Mouse (Mus musculus): Measurements from ENCODE around the gene Rbm47. TPM values are rescaled to one million over a fixed set of nuclear protein-coding genes. Genes with fewer than 3 reads are reported as not detected.
"Not testable (repeated sequence)": the region's sequence is repeated elsewhere in the genome, so short reads cannot be mapped to it uniquely, and the experiment has no call there.

Rbm47 gene
- polyA plus RNA-seq, 1 experiment from 2014 or later: 2.0 TPM

DNA sequence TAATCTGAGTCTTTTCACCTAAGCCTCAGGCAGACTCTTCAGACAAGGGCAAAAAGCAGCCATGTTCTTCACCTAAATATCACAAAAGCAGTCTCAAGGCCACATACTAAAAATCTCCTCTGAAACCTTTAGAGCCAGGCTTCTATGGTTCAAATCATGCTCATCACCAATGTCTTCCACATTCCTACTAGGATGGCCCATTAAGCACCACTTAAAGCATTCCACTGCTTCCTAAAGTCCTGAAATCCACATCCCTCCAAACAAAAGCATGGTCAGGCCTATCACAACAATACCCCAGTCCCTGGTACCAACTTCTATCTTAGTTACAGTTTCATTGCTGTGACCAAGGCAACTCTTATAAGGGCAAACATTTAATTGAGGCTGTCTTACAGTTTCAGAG lies 175.1 kb downstream of the Rbm47 start:
- Histone ChIP-seq H3K27me3 (replicated peaks; ENCODE audit: control insufficient read depth, insufficient read depth, low read length) (no peaks in the 10 kb centered on the region), H3K9me3 (ENCODE audit: control insufficient read depth, low read length) (no peaks in the 10 kb centered on the region), H3K4me1 (replicated peaks; ENCODE audit: control insufficient read depth, insufficient read depth, low read length) (no peaks in the 10 kb centered on the region), H3K36me3 (ENCODE audit: control insufficient read depth, insufficient read depth) (no peaks in the 10 kb centered on the region), H3K9ac (replicated peaks; ENCODE audit: low read depth, low read length) (no peak overlapping the region), H3K4me3 (replicated peaks; ENCODE audit: low read length) (no peak overlapping the region), H3K4me2 (ENCODE audit: low read length) (no peak overlapping the region), H3K27ac (ENCODE audit: low read length) (no peak overlapping the region)
- no peak for ATAC-seq

DNA sequence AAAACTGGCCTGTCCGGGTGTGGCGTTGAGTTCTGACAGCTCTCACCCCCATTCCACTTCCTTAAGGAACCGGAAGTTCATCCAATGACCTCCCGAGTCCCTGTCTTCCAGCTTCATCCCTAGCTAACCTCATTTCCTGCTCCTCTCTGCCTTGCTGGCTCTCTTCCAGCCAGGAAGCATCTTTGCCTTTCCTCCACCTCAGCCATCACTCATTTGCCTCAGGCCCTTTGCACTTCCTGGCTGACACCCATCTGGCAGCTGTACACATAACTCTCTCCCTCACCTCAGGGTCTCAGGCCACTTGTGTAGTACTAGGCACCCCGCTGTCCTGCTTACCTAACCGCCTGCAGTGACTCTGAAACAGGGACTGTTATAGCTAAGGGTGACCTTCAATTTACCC lies 178.3 kb downstream of the Rbm47 start:
- no peaks in the 10 kb centered on the region for H3K9me3 ChIP-seq (ENCODE audit: control insufficient read depth, low read length)
- no peak overlapping the region for H3K4me3 ChIP-seq (replicated peaks; ENCODE audit: low read length)
- no peak for ATAC-seq
- H3K27ac ChIP-seq (ENCODE audit: low read length): no peak overlapping the region
- H3K27me3 ChIP-seq (replicated peaks; ENCODE audit: control insufficient read depth, insufficient read depth, low read length): no peaks in the 10 kb centered on the region
- H3K9ac ChIP-seq (replicated peaks; ENCODE audit: low read depth, low read length): no peak overlapping the region
- no peaks in the 10 kb centered on the region for H3K4me1 ChIP-seq (replicated peaks; ENCODE audit: control insufficient read depth, insufficient read depth, low read length)
- no peaks in the 10 kb centered on the region for H3K36me3 ChIP-seq (ENCODE audit: control insufficient read depth, insufficient read depth)
- H3K4me2 ChIP-seq (ENCODE audit: low read length): no peak overlapping the region
- WGBS: 83% methylated on average over 6 of the region's 6 CpGs

DNA sequence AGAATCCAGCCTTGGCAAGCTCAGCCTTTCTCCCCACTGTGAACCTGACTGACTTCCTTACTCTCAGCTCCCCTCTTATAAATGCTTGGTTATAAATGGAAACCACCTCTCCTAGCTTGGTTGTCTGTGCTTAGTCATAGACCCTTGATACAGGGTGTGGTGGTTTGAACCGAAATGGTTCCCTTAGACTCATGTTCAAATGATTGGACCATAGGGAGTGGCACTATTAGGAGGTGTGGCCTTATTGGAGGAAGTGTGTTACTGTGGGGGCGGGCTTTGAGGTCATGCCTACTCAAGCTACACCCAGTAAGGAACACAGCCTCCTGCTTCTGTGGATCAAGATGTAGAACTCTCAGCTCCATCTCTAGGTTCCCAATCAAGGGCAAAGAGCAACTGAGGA lies 181.7 kb downstream of the Rbm47 start:
- no peak overlapping the region for H3K9ac ChIP-seq (replicated peaks; ENCODE audit: low read depth, low read length)
- H3K4me1 ChIP-seq (replicated peaks; ENCODE audit: control insufficient read depth, insufficient read depth, low read length): no peaks in the 10 kb centered on the region
- no peak overlapping the region for H3K4me2 ChIP-seq (ENCODE audit: low read length)
- no peak overlapping the region for H3K4me3 ChIP-seq (replicated peaks; ENCODE audit: low read length)
- 90% methylated on average over 2 of the region's 2 CpGs for WGBS
- no peak overlapping the region for H3K27ac ChIP-seq (ENCODE audit: low read length)
- ATAC-seq: no peak
- no peaks in the 10 kb centered on the region for H3K9me3 ChIP-seq (ENCODE audit: control insufficient read depth, low read length)
- no peaks in the 10 kb centered on the region for H3K27me3 ChIP-seq (replicated peaks; ENCODE audit: control insufficient read depth, insufficient read depth, low read length)
- no peaks in the 10 kb centered on the region for H3K36me3 ChIP-seq (ENCODE audit: control insufficient read depth, insufficient read depth)

DNA sequence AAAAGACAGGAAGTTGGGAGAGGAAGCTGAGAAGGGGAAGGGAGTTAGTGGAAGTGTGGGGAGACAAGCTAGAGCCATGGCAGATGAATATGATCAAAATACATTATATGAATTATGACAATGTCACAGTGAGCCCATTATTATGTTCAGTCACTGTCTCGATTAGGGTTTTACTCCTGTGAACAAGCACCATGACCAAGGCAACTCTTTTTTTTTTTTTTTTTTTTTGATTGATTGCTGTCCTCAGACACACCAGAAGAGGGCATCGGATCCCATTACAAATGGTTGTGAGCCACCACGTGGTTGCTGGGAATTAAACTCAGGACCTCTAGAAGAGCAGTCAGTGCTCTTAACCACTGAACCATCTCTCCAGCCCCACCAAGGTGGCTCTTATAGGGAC lies 185.9 kb downstream of the Rbm47 start:
- ATAC-seq: not testable (repeated sequence)

DNA sequence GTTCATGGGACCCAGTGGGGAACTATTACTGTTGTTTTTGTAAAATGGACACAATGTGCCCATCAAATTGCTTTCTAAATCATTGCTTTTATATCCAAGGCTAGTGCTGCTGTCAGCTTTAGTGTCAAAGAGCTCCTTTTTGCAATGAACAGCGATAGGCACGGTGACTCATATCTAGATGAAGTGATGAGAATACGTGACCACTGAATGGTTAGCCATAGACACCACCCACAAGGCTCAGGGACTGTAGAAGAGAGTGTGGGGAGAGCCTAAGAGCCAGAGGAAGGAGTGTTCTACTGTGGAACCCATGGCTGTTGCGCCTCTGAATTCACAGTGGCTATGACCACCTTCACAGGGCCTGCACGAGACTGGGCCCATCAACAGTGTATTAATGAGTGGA lies 186.5 kb downstream of the Rbm47 start:
- H3K4me2 ChIP-seq (ENCODE audit: low read length): no peak overlapping the region
- WGBS: 88% methylated on average over 5 of the region's 5 CpGs
- H3K4me3 ChIP-seq (replicated peaks; ENCODE audit: low read length): no peak overlapping the region
- no peaks in the 10 kb centered on the region for H3K4me1 ChIP-seq (replicated peaks; ENCODE audit: control insufficient read depth, insufficient read depth, low read length)
- no peaks in the 10 kb centered on the region for H3K27me3 ChIP-seq (replicated peaks; ENCODE audit: control insufficient read depth, insufficient read depth, low read length)
- H3K27ac ChIP-seq (ENCODE audit: low read length): no peak overlapping the region
- no peaks in the 10 kb centered on the region for H3K36me3 ChIP-seq (ENCODE audit: control insufficient read depth, insufficient read depth)
- H3K9ac ChIP-seq (replicated peaks; ENCODE audit: low read depth, low read length): no peak overlapping the region
- no peaks in the 10 kb centered on the region for H3K9me3 ChIP-seq (ENCODE audit: control insufficient read depth, low read length)
- no peak for ATAC-seq

More for the DNA sequence above, 185.9 kb downstream of the Rbm47 start:
- H3K27me3 ChIP-seq (replicated peaks; ENCODE audit: control insufficient read depth, insufficient read depth, low read length); H3K4me2 ChIP-seq (ENCODE audit: low read length); H3K9me3 ChIP-seq (ENCODE audit: control insufficient read depth, low read length); H3K36me3 ChIP-seq (ENCODE audit: control insufficient read depth, insufficient read depth); H3K4me3 ChIP-seq (replicated peaks; ENCODE audit: low read length); H3K4me1 ChIP-seq (replicated peaks; ENCODE audit: control insufficient read depth, insufficient read depth, low read length); H3K27ac ChIP-seq (ENCODE audit: low read length); H3K9ac ChIP-seq (replicated peaks; ENCODE audit: low read depth, low read length): not testable (repeated sequence)
- 81% methylated on average over 3 of the region's 3 CpGs for WGBS

DNA sequence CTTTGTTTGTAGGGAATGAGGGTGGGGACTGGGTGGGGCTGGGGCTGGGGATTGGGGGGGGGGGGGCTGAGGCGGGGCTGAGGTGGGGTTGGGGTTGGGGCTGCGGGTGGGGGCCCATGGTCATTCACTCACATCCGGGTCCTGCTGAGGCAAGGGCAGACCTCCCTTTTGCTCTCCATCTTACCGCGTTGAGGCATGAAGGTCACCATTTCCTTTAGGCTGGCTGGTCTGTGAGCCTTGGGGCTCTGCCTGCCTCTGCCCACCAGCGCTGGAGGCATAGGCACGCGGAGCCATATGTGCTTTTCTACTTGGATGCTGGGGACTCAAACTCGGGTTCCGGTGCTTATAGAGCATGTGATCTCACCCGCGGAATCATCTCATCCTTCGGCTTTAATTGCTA lies 197.2 kb downstream of the Rbm47 start:
- no peaks in the 10 kb centered on the region for H3K9me3 ChIP-seq (ENCODE audit: control insufficient read depth, low read length)
- H3K4me3 ChIP-seq (replicated peaks; ENCODE audit: low read length): no peak overlapping the region
- WGBS: 89% methylated on average over 12 of the region's 13 CpGs
- no peaks in the 10 kb centered on the region for H3K27me3 ChIP-seq (replicated peaks; ENCODE audit: control insufficient read depth, insufficient read depth, low read length)
- no peaks in the 10 kb centered on the region for H3K36me3 ChIP-seq (ENCODE audit: control insufficient read depth, insufficient read depth)
- H3K4me1 ChIP-seq (replicated peaks; ENCODE audit: control insufficient read depth, insufficient read depth, low read length): no peaks in the 10 kb centered on the region
- no peak for ATAC-seq
- no peak overlapping the region for H3K9ac ChIP-seq (replicated peaks; ENCODE audit: low read depth, low read length)
- no peak overlapping the region for H3K27ac ChIP-seq (ENCODE audit: low read length)
- H3K4me2 ChIP-seq (ENCODE audit: low read length): no peak overlapping the region

DNA sequence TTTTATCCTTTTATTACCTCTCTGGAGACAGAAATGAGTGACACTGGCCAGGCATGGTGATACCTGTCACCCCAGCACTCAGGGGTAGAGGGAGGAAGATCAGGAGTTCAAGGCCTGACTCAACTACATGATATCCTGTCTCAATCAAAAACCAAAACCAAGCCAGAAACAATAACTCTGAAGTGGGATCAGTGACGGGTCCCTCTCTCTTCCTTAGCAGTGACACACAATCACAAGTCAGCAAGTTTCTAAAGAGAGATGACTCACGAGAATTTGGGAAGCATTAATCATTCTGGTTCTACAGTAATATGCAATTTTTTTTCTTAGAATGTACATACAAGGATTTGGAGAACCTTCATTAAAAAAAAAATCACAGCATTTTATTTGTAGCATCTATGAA lies 199.7 kb downstream of the Rbm47 start:
- Histone ChIP-seq H3K27me3 (replicated peaks; ENCODE audit: control insufficient read depth, insufficient read depth, low read length) (no peaks in the 10 kb centered on the region), H3K9ac (replicated peaks; ENCODE audit: low read depth, low read length) (no peak overlapping the region), H3K4me3 (replicated peaks; ENCODE audit: low read length) (no peak overlapping the region), H3K36me3 (ENCODE audit: control insufficient read depth, insufficient read depth) (no peaks in the 10 kb centered on the region), H3K4me1 (replicated peaks; ENCODE audit: control insufficient read depth, insufficient read depth, low read length) (no peaks in the 10 kb centered on the region), H3K4me2 (ENCODE audit: low read length) (no peak overlapping the region), H3K9me3 (ENCODE audit: control insufficient read depth, low read length) (no peaks in the 10 kb centered on the region), H3K27ac (ENCODE audit: low read length) (no peak overlapping the region)
- ATAC-seq: no peak
- 78% methylated on average over 2 of the region's 2 CpGs for WGBS

DNA sequence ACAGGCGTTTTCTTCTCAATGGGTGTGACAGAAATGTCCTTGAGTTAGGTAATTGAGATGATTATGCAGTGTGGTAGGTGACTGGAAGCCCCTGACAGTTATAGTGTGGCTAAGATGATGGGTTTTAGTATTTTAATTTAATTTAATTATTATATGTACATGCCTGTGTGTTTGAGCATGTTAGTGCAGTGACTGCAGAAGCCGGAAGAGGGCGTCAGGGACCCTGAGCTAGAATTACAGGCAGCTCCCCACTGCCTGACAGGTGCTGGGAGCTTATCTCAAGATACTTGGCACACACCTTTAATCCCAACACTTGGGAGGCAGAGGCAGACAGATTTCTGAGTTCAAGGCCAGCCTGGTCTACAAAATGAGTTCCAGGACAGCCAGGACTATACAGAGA lies 204.9 kb downstream of the Rbm47 start:
- no peak for ATAC-seq
- H3K4me2 ChIP-seq (ENCODE audit: low read length): no peak overlapping the region
- H3K27ac ChIP-seq (ENCODE audit: low read length): no peak overlapping the region
- no peak overlapping the region for H3K4me3 ChIP-seq (replicated peaks; ENCODE audit: low read length)
- WGBS: 84% methylated on average over 3 of the region's 3 CpGs
- H3K9ac ChIP-seq (replicated peaks; ENCODE audit: low read depth, low read length): no peak overlapping the region
- no peaks in the 10 kb centered on the region for H3K36me3 ChIP-seq (ENCODE audit: control insufficient read depth, insufficient read depth)
- no peaks in the 10 kb centered on the region for H3K4me1 ChIP-seq (replicated peaks; ENCODE audit: control insufficient read depth, insufficient read depth, low read length)
- no peaks in the 10 kb centered on the region for H3K9me3 ChIP-seq (ENCODE audit: control insufficient read depth, low read length)
- H3K27me3 ChIP-seq (replicated peaks; ENCODE audit: control insufficient read depth, insufficient read depth, low read length): no peaks in the 10 kb centered on the region

DNA sequence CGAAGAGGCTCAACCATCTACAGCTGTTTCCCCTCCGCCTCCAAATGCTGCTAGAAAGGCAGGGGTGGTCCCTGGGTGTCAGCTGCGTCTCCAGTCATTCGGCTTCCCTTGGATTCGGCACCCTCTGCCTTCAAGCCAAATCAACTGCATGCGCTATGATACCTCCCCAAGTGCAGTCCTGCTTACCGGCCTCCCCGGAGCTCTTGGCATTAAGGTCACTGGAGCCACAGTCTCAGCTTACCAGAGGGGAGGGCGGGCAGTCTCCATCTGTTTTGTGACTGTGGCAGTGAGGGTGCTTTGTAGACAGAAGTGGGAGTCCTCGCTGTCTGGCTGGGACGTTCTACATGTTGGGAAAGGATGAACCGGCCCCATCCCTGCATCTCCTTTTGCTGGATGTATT lies 205.8 kb downstream of the Rbm47 start:
- H3K36me3 ChIP-seq (ENCODE audit: control insufficient read depth, insufficient read depth): no peaks in the 10 kb centered on the region
- no peak overlapping the region for H3K27ac ChIP-seq (ENCODE audit: low read length)
- no peak overlapping the region for H3K9ac ChIP-seq (replicated peaks; ENCODE audit: low read depth, low read length)
- H3K9me3 ChIP-seq (ENCODE audit: control insufficient read depth, low read length): no peaks in the 10 kb centered on the region
- H3K27me3 ChIP-seq (replicated peaks; ENCODE audit: control insufficient read depth, insufficient read depth, low read length): no peaks in the 10 kb centered on the region
- H3K4me1 ChIP-seq (replicated peaks; ENCODE audit: control insufficient read depth, insufficient read depth, low read length): no peaks in the 10 kb centered on the region
- no peak for ATAC-seq
- no peak overlapping the region for H3K4me3 ChIP-seq (replicated peaks; ENCODE audit: low read length)
- H3K4me2 ChIP-seq (ENCODE audit: low read length): no peak overlapping the region
- WGBS: 82% methylated on average over 12 of the region's 12 CpGs

Data from forebrain, embryonic 16.5 days (tissue).